Mouse (Mus musculus) forebrain, embryonic 15.5 days (tissue): Measurements from ENCODE around the gene Wdr62. TPM values are rescaled to one million over a fixed set of nuclear protein-coding genes. Genes with fewer than 3 reads are reported as not detected.

Experiments used
- ATAC-seq: fragments of 200-750 bp; cut with Nextera tagmentation; replicated peaks from 2 replicates; pipeline ENCODE4 v1.8.0; 2017; ENCODE audit warnings: mild to moderate bottlenecking, moderate TSS enrichment, moderate library complexity
- H3K27ac ChIP-seq: fragments of 300-500 bp; sonication (generic); replicated peaks from 2 replicates; pipeline ENCODE4 v1.5.1; 2015; ENCODE audit warnings: mild to moderate bottlenecking, inconsistent platforms
- H3K27me3 ChIP-seq: fragments of 300-500 bp; sonication (generic); 2 replicates; pipeline ENCODE4 v1.6.1; 2015; ENCODE audit warnings: inconsistent platforms
- H3K36me3 ChIP-seq: fragments of 300-500 bp; sonication (generic); 2 replicates; pipeline ENCODE4 v1.6.1; 2015; ENCODE audit warnings: mild to moderate bottlenecking, inconsistent platforms
- H3K4me1 ChIP-seq: fragments of 300-500 bp; sonication (generic); 2 replicates; pipeline ENCODE4 v1.6.1; 2015; ENCODE audit warnings: inconsistent platforms
- H3K4me2 ChIP-seq: fragments of 300-500 bp; sonication (generic); replicated peaks from 2 replicates; pipeline ENCODE4 v1.6.1; 2015; ENCODE audit warnings: mild to moderate bottlenecking, inconsistent platforms
- H3K4me3 ChIP-seq: fragments of 300-500 bp; sonication (generic); 2 replicates; pipeline ENCODE4 v1.5.1; 2015; ENCODE audit warnings: mild to moderate bottlenecking, inconsistent platforms
- H3K9ac ChIP-seq: fragments of 300-500 bp; sonication (generic); replicated peaks from 2 replicates; pipeline ENCODE4 v1.6.1; 2015; ENCODE audit warnings: mild to moderate bottlenecking, inconsistent platforms
- H3K9me3 ChIP-seq: fragments of 300-500 bp; sonication (generic); 2 replicates; pipeline ENCODE4 v1.6.1; 2016; ENCODE audit warnings: inconsistent platforms
- WGBS: fragments of 180-500 bp; shearing (Covaris S2); methylation state at CpG from one replicate; pipeline ENCODE4 v1.1.7; 2015; ENCODE audit warnings: mixed read lengths; 5-methylcytosine and 5-hydroxymethylcytosine counted together
- polyA plus RNA-seq: library from polyadenylated mRNA; unstranded; fragments of >200 nt; fragmentation: Nextera tagmentation; extraction: Ambion mirVana; gene quantifications from 2 replicates; pipeline ENCODE4 v1.2.1, GENCODE M21; 2015

Gene Wdr62
- polyA plus RNA-seq, 1 experiment from 2014 or later, result 7.3 TPM

GRCm38 (mm10) chr7:30234276-30234858, 45.9 kb downstream of the Wdr62 start:
- H3K4me3 ChIP-seq, result no peak overlapping the region
- no peak for ATAC-seq
- H3K27me3 ChIP-seq, result no peaks in the 10 kb centered on the region
- H3K27ac ChIP-seq, result no peak overlapping the region
- H3K36me3 ChIP-seq, result no peaks in the 10 kb centered on the region
- H3K9ac ChIP-seq, result no peak overlapping the region
- WGBS, result 92% methylated on average over 15 of the region's 15 CpGs
- H3K4me2 ChIP-seq, result no peak overlapping the region
- H3K4me1 ChIP-seq, result peaks cover 23% of the 10 kb centered on the region
- H3K9me3 ChIP-seq, result no peaks in the 10 kb centered on the region

GRCm38 (mm10) chr7:30233387-30233786, 46.8 kb downstream of the Wdr62 start:
- WGBS, result 88% methylated on average over 20 of the region's 20 CpGs
- H3K9ac ChIP-seq, result no peak overlapping the region
- H3K9me3 ChIP-seq, result no peaks in the 10 kb centered on the region
- peak overlapping the region; percentile 76; the same call in 1 of the 2 replicates for H3K4me3 ChIP-seq
- no peak overlapping the region for H3K4me2 ChIP-seq
- H3K4me1 ChIP-seq, result peaks cover 23% of the 10 kb centered on the region
- H3K27ac ChIP-seq, result no peak overlapping the region
- no peak for ATAC-seq
- no peaks in the 10 kb centered on the region for H3K27me3 ChIP-seq
- no peaks in the 10 kb centered on the region for H3K36me3 ChIP-seq

GRCm38 (mm10) chr7:30232631-30233148, 47.5 kb downstream of the Wdr62 start:
- H3K4me2 ChIP-seq, result peak overlapping the region; percentile 71
- 0 out of 2 replicates have a peak, but pooled peaks cover 4% of the 10 kb centered on the region for H3K36me3 ChIP-seq
- peak overlapping the region; percentile 76 for H3K4me3 ChIP-seq
- H3K4me1 ChIP-seq, result peaks cover 23% of the 10 kb centered on the region
- peak overlapping the region; percentile 96 for H3K27ac ChIP-seq
- H3K27me3 ChIP-seq, result no peaks in the 10 kb centered on the region
- ATAC-seq, result peak; percentile 20; the same call in 1 of the 2 replicates
- H3K9ac ChIP-seq, result peak overlapping the region; percentile 62
- WGBS, result 6% methylated on average over 24 of the region's 24 CpGs
- no peaks in the 10 kb centered on the region for H3K9me3 ChIP-seq

GRCm38 (mm10) chr7:30231669-30232454, 48.4 kb downstream of the Wdr62 start, which contains the start of the genes Polr2i and Tbcb:
Polr2i (plus strand) TSS chr7:30231948.
Tbcb (minus strand) TSS chr7:30232272.
- WGBS, result under 1% methylated on average over 67 of the region's 67 CpGs
- ATAC-seq, result peak; percentile 95
- Histone ChIP-seq H3K27me3 (no peaks in the 10 kb centered on the region), H3K4me3 (peak within 1 kb of the TSS; percentile 76), H3K9me3 (no peaks in the 10 kb centered on the region), H3K4me2 (peak within 1 kb of the TSS; percentile 71), H3K9ac (peak within 1 kb of the TSS; percentile 62), H3K27ac (peak within 1 kb of the TSS; percentile 96), H3K36me3 (peaks cover 8% of the 10 kb centered on the region; the same call in 1 of the 2 replicates), H3K4me1 (peaks cover 23% of the 10 kb centered on the region)

- peak overlapping the region; percentile 76 for H3K4me3 ChIP-seq
- H3K9me3 ChIP-seq, result no peaks in the 10 kb centered on the region
- peak overlapping the region; percentile 59 for H3K4me2 ChIP-seq
- no peak; the same call in 1 of the 2 replicates for ATAC-seq
- under 1% methylated on average over 16 of the region's 16 CpGs for WGBS
- peak overlapping the region; percentile 96 for H3K27ac ChIP-seq
- H3K4me1 ChIP-seq, result peaks cover 23% of the 10 kb centered on the region
- H3K9ac ChIP-seq, result peak overlapping the region; percentile 51
- H3K36me3 ChIP-seq, result peaks cover 13% of the 10 kb centered on the region
- H3K27me3 ChIP-seq, result no peaks in the 10 kb centered on the region
Observed at GRCm38 (mm10) chr7:30231328-30231668, 48.9 kb downstream of the Wdr62 start.

- no peak for ATAC-seq
- H3K4me1 ChIP-seq, result peaks cover 9% of the 10 kb centered on the region
- H3K4me2 ChIP-seq, result no peak overlapping the region
- WGBS, result 91% methylated on average over 12 of the region's 12 CpGs
- H3K9me3 ChIP-seq, result no peaks in the 10 kb centered on the region
- no peak overlapping the region for H3K27ac ChIP-seq
- H3K4me3 ChIP-seq, result no peak overlapping the region
- no peak overlapping the region for H3K9ac ChIP-seq
- H3K36me3 ChIP-seq, result peaks cover 45% of the 10 kb centered on the region
- H3K27me3 ChIP-seq, result no peaks in the 10 kb centered on the region
Observed at GRCm38 (mm10) chr7:30224206-30224605, 56.0 kb downstream of the Wdr62 start.

GRCm38 (mm10) chr7:30222205-30222604, 58.0 kb downstream of the Wdr62 start:
- H3K27ac ChIP-seq, result no peak overlapping the region
- no peaks in the 10 kb centered on the region for H3K27me3 ChIP-seq
- H3K4me2 ChIP-seq, result no peak overlapping the region
- H3K4me3 ChIP-seq, result no peak overlapping the region
- H3K9ac ChIP-seq, result no peak overlapping the region
- H3K4me1 ChIP-seq, result peaks cover 12% of the 10 kb centered on the region
- no peak for ATAC-seq
- peaks cover 41% of the 10 kb centered on the region for H3K36me3 ChIP-seq
- WGBS, result 94% methylated on average over 5 of the region's 5 CpGs
- H3K9me3 ChIP-seq, result no peaks in the 10 kb centered on the region

GRCm38 (mm10) chr7:30221433-30221832, 58.8 kb downstream of the Wdr62 start:
- no peak overlapping the region for H3K4me3 ChIP-seq
- WGBS, result 77% methylated on average over 3 of the region's 3 CpGs
- no peak for ATAC-seq
- no peak overlapping the region for H3K9ac ChIP-seq
- H3K9me3 ChIP-seq, result no peaks in the 10 kb centered on the region
- H3K36me3 ChIP-seq, result peaks cover 33% of the 10 kb centered on the region
- H3K4me2 ChIP-seq, result no peak overlapping the region
- H3K27ac ChIP-seq, result no peak overlapping the region
- no peaks in the 10 kb centered on the region for H3K27me3 ChIP-seq
- H3K4me1 ChIP-seq, result peaks cover 15% of the 10 kb centered on the region

GRCm38 (mm10) chr7:30220008-30220356, 60.2 kb downstream of the Wdr62 start:
- Histone ChIP-seq H3K4me1 (peaks cover 16% of the 10 kb centered on the region), H3K4me2 (peak overlapping the region; percentile 67), H3K4me3 (peak overlapping the region; percentile 43), H3K27ac (no peak overlapping the region), H3K9ac (peak overlapping the region; percentile 34), H3K9me3 (no peaks in the 10 kb centered on the region), H3K27me3 (no peaks in the 10 kb centered on the region), H3K36me3 (peaks cover 21% of the 10 kb centered on the region)
- WGBS, result 16% methylated on average over 11 of the region's 11 CpGs
- no peak for ATAC-seq

GRCm38 (mm10) chr7:30219293-30220007, 60.8 kb downstream of the Wdr62 start:
- Histone ChIP-seq H3K4me1 (peaks cover 16% of the 10 kb centered on the region), H3K9me3 (no peaks in the 10 kb centered on the region), H3K9ac (peak overlapping the region; percentile 34), H3K4me2 (peak overlapping the region; percentile 67), H3K27ac (peak overlapping the region; percentile 69), H3K27me3 (no peaks in the 10 kb centered on the region), H3K4me3 (peak overlapping the region; percentile 43), H3K36me3 (peaks cover 18% of the 10 kb centered on the region)
- WGBS, result 6% methylated on average over 16 of the region's 16 CpGs
- peak; percentile 68 for ATAC-seq

GRCm38 (mm10) chr7:30217277-30217676, 62.9 kb downstream of the Wdr62 start:
- no peak overlapping the region for H3K4me3 ChIP-seq
- no peak overlapping the region for H3K4me2 ChIP-seq
- H3K9ac ChIP-seq, result no peak overlapping the region
- ATAC-seq, result peak; percentile 31; the same call in 1 of the 2 replicates
- WGBS, result 73% methylated on average over 2 of the region's 2 CpGs
- no peaks in the 10 kb centered on the region for H3K27me3 ChIP-seq
- no peaks in the 10 kb centered on the region for H3K9me3 ChIP-seq
- peaks cover 2% of the 10 kb centered on the region; the same call in 1 of the 2 replicates for H3K36me3 ChIP-seq
- H3K4me1 ChIP-seq, result peaks cover 16% of the 10 kb centered on the region
- no peak overlapping the region for H3K27ac ChIP-seq
